Mouse (Mus musculus) megakaryocyte, embryonic 14.5 days (primary cell): ENCODE data around the gene Ccdc88c. TPM values are rescaled to one million over a fixed set of nuclear protein-coding genes. Genes with fewer than 3 reads are reported as not detected.

Experiments
- H3K27me3 ChIP-seq: replicated peaks from 2 replicates; pipeline ENCODE3; 2012; ENCODE audit warnings: inconsistent platforms
- H3K36me3 ChIP-seq: replicated peaks from 2 replicates; pipeline ENCODE3; 2012; ENCODE audit warnings: low read length, inconsistent platforms, mixed read lengths
- H3K4me1 ChIP-seq: 2 replicates; pipeline ENCODE4 v1.6.1; 2012; ENCODE audit warnings: inconsistent platforms
- H3K4me3 ChIP-seq: replicated peaks from 2 replicates; pipeline ENCODE3; 2012; ENCODE audit warnings: moderate library complexity, mild to moderate bottlenecking, inconsistent platforms
- H3K9me3 ChIP-seq: 2 replicates; pipeline ENCODE4 v1.6.1; 2012; ENCODE audit warnings: inconsistent platforms
- FLI1 ChIP-seq: IDR thresholded peaks from 2 replicates; pipeline ENCODE4 v1.6.1; 2012; ENCODE audit warnings: low read length, inconsistent platforms, mixed read lengths
- GATA1 ChIP-seq: IDR thresholded peaks from 3 replicates; pipeline ENCODE4 v1.6.1; 2012; ENCODE audit warnings: mixed read lengths, low read length, inconsistent platforms, borderline replicate concordance
- polyA plus RNA-seq: library from polyadenylated mRNA; stranded (reverse); fragments of >175 nt; gene quantifications from 2 replicates; pipeline ENCODE4 v1.2.3, GENCODE M21; 2012; ENCODE audit warnings: low replicate concordance; ENCODE audit not compliant: insufficient read depth

Gene Ccdc88c
- polyA plus RNA-seq, 1 experiment: 10.3 TPM

DNA sequence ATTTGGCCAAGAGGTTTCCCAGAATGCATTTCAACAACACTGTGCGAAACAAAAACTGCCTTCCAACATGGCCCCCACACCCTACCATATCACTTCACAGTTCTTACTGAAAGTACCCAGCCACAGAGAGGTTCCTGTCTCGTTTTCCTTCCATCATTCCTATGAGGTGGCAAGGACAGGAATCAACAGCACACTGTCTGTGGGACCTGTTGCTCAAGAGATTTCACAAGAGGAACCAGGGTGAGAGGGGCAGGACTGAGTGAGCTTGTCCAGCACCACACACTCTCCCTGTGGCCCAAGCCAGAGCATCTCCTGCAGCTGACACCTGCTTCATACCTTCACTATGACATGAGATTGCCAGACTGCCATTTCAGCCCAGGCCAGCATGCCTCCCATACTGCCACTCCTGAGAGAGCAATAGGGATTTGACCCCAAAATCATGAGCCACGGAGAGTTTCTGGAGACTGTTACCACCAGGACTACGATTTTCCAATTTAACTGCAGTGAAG is 39.0 kb downstream of the Ccdc88c start:
- H3K4me1 ChIP-seq: peaks cover 43% of the 10 kb centered on the region
- peaks cover 3% of the 10 kb centered on the region for H3K36me3 ChIP-seq

DNA sequence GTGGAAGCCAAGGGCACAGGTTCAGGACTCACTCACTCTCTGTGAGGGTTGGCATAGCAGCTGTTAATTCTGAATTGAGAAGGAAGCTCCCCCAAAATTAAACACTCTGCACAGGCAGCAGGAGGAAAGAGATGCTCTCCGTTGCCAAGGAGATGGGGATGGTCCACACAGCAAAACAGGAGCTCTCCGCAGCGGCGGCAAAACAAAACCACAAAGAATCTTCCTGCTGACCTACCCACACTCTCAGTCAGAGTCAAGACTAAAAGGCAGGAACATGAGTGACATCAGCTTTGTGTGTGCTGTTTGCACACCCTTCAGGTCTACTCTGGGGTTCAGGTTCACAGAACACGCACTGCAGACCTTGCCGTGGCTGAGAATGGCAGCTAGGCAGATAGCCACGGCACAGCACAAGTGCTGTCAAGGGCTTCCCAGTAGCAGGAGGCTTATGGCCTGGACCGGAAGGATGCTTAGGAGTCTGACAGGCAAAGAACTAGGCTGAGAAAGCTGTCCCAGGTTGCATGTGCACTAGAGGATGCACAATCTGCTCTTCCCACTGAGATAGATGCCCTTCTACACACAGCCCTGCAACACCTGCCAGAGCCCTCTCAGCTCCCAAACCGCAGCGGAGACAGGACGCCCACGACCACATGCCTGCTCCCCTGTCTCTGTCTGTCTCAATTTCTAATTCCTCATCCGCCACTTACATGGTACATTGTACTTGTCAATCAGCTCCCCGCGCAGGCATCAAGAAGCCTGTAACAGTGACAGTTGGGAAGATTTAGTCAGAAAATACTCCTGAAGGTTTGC is 40.3 kb downstream of the Ccdc88c start:
- no peak for TF ChIP-seq GATA1
- no peak for TF ChIP-seq FLI1
- Histone ChIP-seq H3K4me3 (no peak overlapping the region), H3K9me3 (0 out of 2 replicates have a peak, but pooled peaks cover 3% of the 10 kb centered on the region), H3K4me1 (peaks cover 35% of the 10 kb centered on the region), H3K36me3 (peaks cover 3% of the 10 kb centered on the region), H3K27me3 (peaks cover 8% of the 10 kb centered on the region)

More for the DNA sequence above, 39.0 kb downstream of the Ccdc88c start:
- TF ChIP-seq GATA1: no peak
- no peak for TF ChIP-seq FLI1
- H3K27me3 ChIP-seq: peaks cover 7% of the 10 kb centered on the region
- no peak overlapping the region for H3K4me3 ChIP-seq
- 0 out of 2 replicates have a peak, but pooled peaks cover 3% of the 10 kb centered on the region for H3K9me3 ChIP-seq

DNA sequence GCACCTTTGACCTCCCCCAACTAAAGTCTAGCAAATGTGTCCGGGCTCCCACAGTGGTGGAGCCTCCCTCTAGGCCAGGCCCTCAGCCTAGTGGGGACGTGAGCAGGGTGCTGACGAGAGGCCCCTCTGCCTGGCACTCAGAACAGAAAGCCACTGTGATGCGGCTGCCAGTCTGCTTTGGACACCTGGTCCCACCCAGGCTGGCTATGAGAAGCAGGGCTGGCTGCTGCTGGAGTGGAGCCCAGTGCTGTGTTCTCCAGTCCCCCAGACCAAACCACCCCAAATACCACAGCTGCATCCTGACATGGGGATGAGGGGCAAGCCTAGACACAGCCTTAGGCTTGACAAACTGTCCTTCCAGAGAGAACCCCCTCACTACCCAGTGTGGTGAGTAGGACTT is 42.4 kb downstream of the Ccdc88c start:
- no peak for TF ChIP-seq GATA1
- TF ChIP-seq FLI1: no peak
- Histone ChIP-seq H3K4me1 (peaks cover 33% of the 10 kb centered on the region), H3K4me3 (no peak overlapping the region), H3K36me3 (peaks cover 5% of the 10 kb centered on the region), H3K27me3 (peaks cover 8% of the 10 kb centered on the region), H3K9me3 (0 out of 2 replicates have a peak, but pooled peaks cover 3% of the 10 kb centered on the region)

DNA sequence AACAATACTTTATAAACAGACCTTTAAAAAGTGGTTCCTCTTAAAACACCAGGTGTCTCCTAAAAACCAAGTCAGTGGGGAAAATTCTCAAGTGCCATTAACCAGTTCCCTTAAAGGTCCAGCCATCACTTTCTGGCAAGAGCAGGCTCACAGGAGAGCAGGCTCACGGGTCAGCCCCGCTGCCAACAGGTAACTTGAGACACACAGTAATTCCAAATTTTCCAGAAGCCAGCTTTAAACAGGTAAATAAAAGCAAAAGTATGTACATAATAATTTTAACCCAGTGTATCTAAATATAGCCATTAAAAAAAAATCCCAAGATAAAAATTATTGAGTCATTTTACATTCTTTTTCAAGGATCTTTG is 43.1 kb downstream of the Ccdc88c start:
- H3K4me1 ChIP-seq: peaks cover 33% of the 10 kb centered on the region
- no peak for TF ChIP-seq GATA1
- no peak for TF ChIP-seq FLI1
- H3K4me3 ChIP-seq: no peak overlapping the region
- peaks cover 6% of the 10 kb centered on the region for H3K36me3 ChIP-seq
- peaks cover 8% of the 10 kb centered on the region for H3K27me3 ChIP-seq
- H3K9me3 ChIP-seq: 0 out of 2 replicates have a peak, but pooled peaks cover 3% of the 10 kb centered on the region

DNA sequence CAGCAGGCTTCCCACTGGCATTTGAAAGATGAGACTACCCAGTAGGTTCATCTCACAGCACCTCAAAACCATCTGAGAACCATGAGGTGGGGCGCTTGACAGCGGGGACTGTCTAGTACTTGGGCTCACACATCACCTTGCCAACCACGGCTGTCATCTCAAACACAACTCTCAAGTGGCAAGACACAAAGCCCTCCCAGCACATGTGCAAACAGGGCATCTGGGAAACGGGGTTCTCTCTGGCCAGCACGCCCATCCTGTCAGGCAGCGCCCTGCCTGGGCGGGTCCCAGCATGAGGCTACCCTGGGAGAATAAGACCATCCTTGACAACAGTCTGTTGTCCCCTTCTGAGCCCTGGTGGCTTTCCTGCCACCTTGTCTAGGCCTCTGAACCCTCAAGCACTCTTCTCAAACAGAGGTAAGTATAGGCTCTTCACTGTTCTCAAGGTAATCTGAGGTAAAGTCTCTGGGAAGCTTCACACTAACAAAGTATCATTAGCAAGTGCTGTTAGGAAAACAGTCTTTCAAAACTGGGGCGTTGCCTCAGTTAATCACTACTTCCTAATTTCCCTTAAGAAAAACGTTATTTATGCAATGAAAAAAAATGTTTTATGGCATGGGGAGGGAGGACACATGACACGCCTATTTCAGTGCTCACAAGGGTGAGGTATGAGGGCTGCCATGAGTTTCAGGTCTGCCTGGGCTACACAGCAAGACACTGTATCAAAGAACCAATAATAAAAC is 43.6 kb downstream of the Ccdc88c start:
- Histone ChIP-seq H3K9me3 (0 out of 2 replicates have a peak, but pooled peaks cover 3% of the 10 kb centered on the region), H3K4me3 (no peak overlapping the region), H3K36me3 (peaks cover 6% of the 10 kb centered on the region), H3K4me1 (peaks cover 33% of the 10 kb centered on the region), H3K27me3 (peaks cover 8% of the 10 kb centered on the region)
- no peak for TF ChIP-seq GATA1
- no peak for TF ChIP-seq FLI1

DNA sequence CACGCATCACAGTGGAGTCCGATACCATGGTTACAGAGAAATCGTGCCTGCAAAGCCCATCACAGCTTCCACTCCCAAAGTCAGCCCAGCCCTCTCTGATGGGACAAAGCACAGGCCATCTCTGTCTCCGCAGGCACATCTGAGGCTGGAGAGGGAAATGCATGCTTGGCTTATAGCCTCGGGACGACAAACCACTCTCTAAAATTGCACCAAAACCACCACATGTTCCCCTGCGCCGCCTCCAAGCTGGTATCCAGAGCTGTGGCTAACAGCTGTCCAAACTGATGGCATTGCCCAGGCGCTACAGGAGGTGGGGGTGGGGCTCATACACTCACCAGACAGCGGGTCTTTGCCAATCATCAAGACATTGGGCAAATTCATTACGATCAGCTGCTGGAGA is 45.3 kb downstream of the Ccdc88c start:
- peaks cover 32% of the 10 kb centered on the region for H3K4me1 ChIP-seq
- 0 out of 2 replicates have a peak, but pooled peaks cover 3% of the 10 kb centered on the region for H3K9me3 ChIP-seq
- peaks cover 8% of the 10 kb centered on the region for H3K36me3 ChIP-seq
- no peak overlapping the region for H3K4me3 ChIP-seq
- H3K27me3 ChIP-seq: peaks cover 6% of the 10 kb centered on the region
- TF ChIP-seq FLI1 (no peak), GATA1 (no peak)

DNA sequence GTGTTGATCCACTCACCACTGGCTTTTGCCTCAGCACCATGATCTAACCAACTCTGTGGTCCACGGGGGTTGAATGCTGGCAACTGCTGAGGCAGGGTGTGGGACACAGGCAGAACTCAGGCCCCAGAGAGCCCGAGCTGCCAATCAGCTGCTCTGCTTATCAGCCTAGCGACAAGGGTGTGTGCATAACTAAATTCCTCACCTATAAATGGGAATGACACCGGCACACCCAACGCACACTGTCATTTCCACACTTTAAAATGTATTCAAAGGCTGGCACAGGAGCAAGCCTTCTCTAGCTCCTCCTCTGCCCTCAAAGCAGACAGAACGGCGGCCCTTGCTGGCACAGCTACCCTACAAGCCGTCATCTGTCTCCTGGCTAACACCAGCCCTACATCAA is 46.6 kb downstream of the Ccdc88c start:
- peaks cover 4% of the 10 kb centered on the region for H3K27me3 ChIP-seq
- H3K4me1 ChIP-seq: peaks cover 41% of the 10 kb centered on the region
- H3K36me3 ChIP-seq: peaks cover 8% of the 10 kb centered on the region

DNA sequence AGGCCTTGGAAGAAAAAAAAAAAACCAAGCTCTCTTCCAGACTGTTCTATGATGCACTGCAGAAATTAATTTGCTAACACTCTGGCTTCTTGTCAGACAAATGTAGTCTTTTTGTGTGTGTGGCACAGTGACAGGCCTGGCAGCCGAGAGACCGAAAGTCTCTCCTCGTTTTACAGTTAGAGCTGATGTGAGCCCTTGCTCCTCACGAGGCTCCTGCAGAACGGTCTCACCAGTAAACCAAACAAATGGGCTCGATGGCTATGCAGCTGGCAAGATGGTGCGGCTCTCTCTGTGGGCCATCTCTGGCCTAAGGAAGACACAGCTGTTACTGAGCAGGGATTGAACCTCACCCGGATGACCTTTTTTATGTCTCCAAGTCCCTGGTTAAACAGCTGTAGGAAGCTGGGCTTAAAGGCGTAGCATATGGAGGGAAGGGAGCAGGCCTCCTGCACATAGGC is 48.3 kb downstream of the Ccdc88c start:
- TF ChIP-seq FLI1: no peak
- no peak for TF ChIP-seq GATA1
- no peaks in the 10 kb centered on the region for H3K9me3 ChIP-seq
- H3K4me1 ChIP-seq: peaks cover 31% of the 10 kb centered on the region
- H3K27me3 ChIP-seq: peaks cover 4% of the 10 kb centered on the region
- H3K36me3 ChIP-seq: peaks cover 15% of the 10 kb centered on the region
- no peak overlapping the region for H3K4me3 ChIP-seq

More for the DNA sequence above, 46.6 kb downstream of the Ccdc88c start:
- Histone ChIP-seq H3K9me3 (0 out of 2 replicates have a peak, but pooled peaks cover 1% of the 10 kb centered on the region), H3K4me3 (no peak overlapping the region)
- TF ChIP-seq GATA1 (no peak), FLI1 (no peak)

DNA sequence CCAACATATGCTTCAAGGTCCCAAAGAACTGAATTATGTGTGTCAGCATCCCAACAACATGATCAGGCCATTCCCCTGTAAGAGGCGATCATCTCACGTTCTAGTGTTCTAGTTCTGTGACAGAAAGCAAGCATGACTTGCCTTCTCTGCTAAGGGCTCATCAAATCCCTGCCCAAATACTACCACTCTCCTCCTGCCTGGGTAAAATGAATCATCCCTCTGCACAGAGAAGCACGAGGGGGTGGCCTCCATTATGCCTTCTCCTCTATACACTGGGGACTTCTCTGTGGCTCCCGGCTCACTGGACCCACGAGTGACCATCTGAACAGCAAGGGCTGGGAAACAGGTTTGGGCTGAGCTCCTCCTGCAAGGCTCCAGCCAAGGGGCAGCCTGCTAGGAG is 49.2 kb downstream of the Ccdc88c start:
- peaks cover 15% of the 10 kb centered on the region for H3K36me3 ChIP-seq

More for the DNA sequence above, 49.2 kb downstream of the Ccdc88c start:
- peaks cover 4% of the 10 kb centered on the region for H3K27me3 ChIP-seq
- TF ChIP-seq GATA1 (no peak), FLI1 (no peak)
- H3K9me3 ChIP-seq: no peaks in the 10 kb centered on the region
- H3K4me1 ChIP-seq: peaks cover 27% of the 10 kb centered on the region
- no peak overlapping the region for H3K4me3 ChIP-seq
